ENCODE assay signal across 17 mouse cellular contexts in the genomic region with DNA sequence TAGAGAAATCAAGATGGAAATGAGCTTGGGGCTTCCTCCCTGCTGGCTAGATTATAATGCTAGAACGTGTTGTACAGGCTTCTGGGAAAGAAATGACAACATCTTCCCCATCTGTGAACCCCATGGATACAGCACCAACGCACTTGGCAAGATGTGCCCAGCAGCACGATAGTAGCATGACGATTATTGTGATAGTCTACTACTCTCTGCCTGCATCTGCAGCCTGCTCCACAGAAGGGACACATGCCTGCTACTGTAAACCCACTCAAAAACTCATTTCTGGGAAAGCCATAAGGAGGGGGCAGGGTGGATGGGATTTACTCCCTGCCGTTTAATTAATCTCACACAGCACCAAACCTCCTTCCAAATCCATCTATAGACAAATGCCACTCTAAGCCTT. TPM values are rescaled to one million over a fixed set of nuclear protein-coding genes. Genes with fewer than 3 reads are reported as not detected.
DNase-seq lines count a peak whose midpoint lies in the region; ATAC-seq and TF ChIP-seq lines count a peak whose summit lies in the region.
"Had no signal": no experiment of that assay in that cellular context is flagged by ENCODE, and none has a peak within 500 bp of the region (broad histone marks: within the 10 kb centered on the region; RNA-seq: fewer than 3 reads in every experiment).

No protein-coding gene starts in this region.

- TF ChIP-seq CTCF in brain, embryonic 14.5 days (IDR thresholded peaks at IDR 0.05; ENCODE audit: borderline replicate concordance, extremely low read depth, insufficient read depth, insufficient read length) = no peak

- TF ChIP-seq POLR2A in brain, embryonic 14.5 days (IDR thresholded peaks at IDR 0.05; ENCODE audit: borderline replicate concordance, extremely low read depth, insufficient read depth, insufficient read length, poor library complexity, severe bottlenecking) = no peak

- peak; percentile 24 to 68 for DNase-seq in left cerebral cortex, postnatal 14 days (ENCODE audit: low spot score in 2 of 2)
- no peak for DNase-seq in left cerebral cortex, adult 11 months (ENCODE audit: low spot score)
- peak; percentile 4 for DNase-seq in brain, embryonic 14.5 days (ENCODE audit: low read depth)
- DNase-seq in layer of hippocampus, adult 8-10 months (ENCODE audit: low spot score in 2 of 2) = peak; percentile 71 to 75
- peak; percentile 34 for DNase-seq in right cerebral cortex, postnatal 25 days
- DNase-seq in adrenal gland, postnatal 36 days = no peak
- DNase-seq: cerebellum, adult 18-20 months; cerebellum, postnatal 14 days; forebrain, postnatal 0 days; kidney, postnatal 36 days; lung, postnatal 4 days; retina, postnatal 1 day; thymus, postnatal 14 days had no signal

- no peak for ATAC-seq in megakaryocyte progenitor cell, adult 5-6 weeks (replicated peaks; ENCODE audit: poor library complexity)
- ATAC-seq: forebrain, postnatal 0 days; intestine, postnatal 0 days; midbrain, embryonic 15.5 days; Patski had no signal

- intact Hi-C loops in left cerebral cortex, postnatal 14 days (cut with DNase I) = loop anchor here (10.0 kb wide), 1 partner anchor 362 kb away; no protein-coding TSS in a partner anchor

RNA-seq across cellular contexts. Expression of a gene that starts 10.4 kb away (rescaled TPM):
- total RNA-seq in left cerebral cortex, postnatal 14 days (2021) = 10 to 100 TPM; 74.9 to 86.0 TPM
- 39.1 and 46.6 TPM in 2 replicates for polyA plus RNA-seq in brain, embryonic 14.5 days (2012; rRNA removed)
- total RNA-seq in layer of hippocampus, adult 8-10 months (2022) = 10 to 100 TPM; 76.2 to 95.8 (median 85.2) TPM
- total RNA-seq in megakaryocyte progenitor cell, adult 5-6 weeks (2015) = 41.3 and 47.8 TPM in 2 replicates
- total RNA-seq in megakaryocyte progenitor cell, adult 5-6 weeks (2017) = 53.6 and 69.8 TPM in 2 replicates
- total RNA-seq in adrenal gland, postnatal 36 days (2021) = 10 to 100 TPM; 59.0 to 90.4 TPM

RNA-seq across cellular contexts. Expression of a gene that starts 53.9 kb away (rescaled TPM):
- 10 to 100 TPM; 36.3 to 39.0 TPM for total RNA-seq in left cerebral cortex, postnatal 14 days (2021)
- polyA plus RNA-seq in brain, embryonic 14.5 days (2012; rRNA removed) = 63.6 and 64.2 TPM in 2 replicates
- 10 to 100 TPM; 32.7 to 58.6 (median 42.8) TPM for total RNA-seq in layer of hippocampus, adult 8-10 months (2022)
- total RNA-seq in megakaryocyte progenitor cell, adult 5-6 weeks (2015) = 38.9 and 46.6 TPM in 2 replicates
- 31.9 and 32.6 TPM in 2 replicates for total RNA-seq in megakaryocyte progenitor cell, adult 5-6 weeks (2017)
- total RNA-seq in adrenal gland, postnatal 36 days (2021) = 10 to 100 TPM; 30.5 to 34.6 TPM

Comparison
In these comparisons a context has a peak if more than half of its experiments do, and no peak if none do; other contexts are left out.
1. DNase-seq: peak in left cerebral cortex, postnatal 14 days (2 of 2), brain, embryonic 14.5 days (single experiment), layer of hippocampus, adult 8-10 months (2 of 2) and right cerebral cortex, postnatal 25 days (single experiment); none in left cerebral cortex, adult 11 months (single experiment) and adrenal gland, postnatal 36 days (0 of 2).